Mouse (Mus musculus): Measurements from ENCODE around the gene Rtn4ip1. TPM values are rescaled to one million over a fixed set of nuclear protein-coding genes. Genes with fewer than 3 reads are reported as not detected.
A peak's percentile ranks its signal among the peaks of the same experiment; 100 is the strongest.

Gene Rtn4ip1
- total RNA-seq, 2 experiments from 2014 or later, result 14.1 TPM

DNA sequence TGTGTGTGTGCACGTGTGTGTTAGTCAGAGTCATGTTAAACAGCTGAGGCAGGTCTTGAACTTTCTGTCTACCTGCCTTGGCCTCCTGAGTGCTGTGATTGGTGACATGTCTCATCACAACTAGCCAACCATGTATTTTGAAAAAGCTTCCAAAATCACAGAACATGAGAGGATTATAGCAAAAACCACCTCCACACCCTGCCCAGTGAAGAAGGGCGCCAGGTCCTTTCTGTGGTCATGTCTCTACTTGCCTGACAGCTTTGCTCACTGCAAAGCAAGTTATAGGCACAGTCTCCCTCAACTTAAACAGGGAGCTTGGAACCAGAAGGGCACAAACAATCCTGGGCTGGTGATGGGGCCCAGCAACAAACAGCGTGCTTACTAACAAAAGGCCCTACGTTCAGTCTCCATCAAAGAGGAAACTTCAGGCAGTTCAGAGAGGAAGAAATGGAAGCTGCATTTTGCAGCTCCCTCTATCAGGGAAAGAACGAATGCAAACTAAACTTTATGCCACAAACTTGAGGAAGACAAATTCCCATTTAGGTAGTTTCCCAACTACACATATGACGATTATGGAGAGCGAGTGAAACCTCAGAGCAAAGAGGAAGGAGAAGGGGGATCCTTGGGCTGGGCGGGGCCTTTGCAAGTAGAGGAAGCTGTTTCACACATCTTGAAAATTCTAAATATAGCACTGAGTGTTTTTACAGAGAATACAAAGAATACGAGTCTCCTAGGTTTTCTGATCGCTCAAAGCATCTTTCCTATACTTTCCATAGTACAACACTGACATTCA is 94.4 kb downstream of the Rtn4ip1 start:
- Histone ChIP-seq H3K4me3 (no peak overlapping the region), H3K27ac (no peak overlapping the region)
- TF ChIP-seq CTCF (IDR thresholded peaks at IDR 0.05), result no peak
- no peak for DNase-seq (ENCODE audit: extremely low spot score in 1 of 2, low spot score in 2 of 2)
- intact Hi-C loops (cut with DNase I), result no loop called here

DNA sequence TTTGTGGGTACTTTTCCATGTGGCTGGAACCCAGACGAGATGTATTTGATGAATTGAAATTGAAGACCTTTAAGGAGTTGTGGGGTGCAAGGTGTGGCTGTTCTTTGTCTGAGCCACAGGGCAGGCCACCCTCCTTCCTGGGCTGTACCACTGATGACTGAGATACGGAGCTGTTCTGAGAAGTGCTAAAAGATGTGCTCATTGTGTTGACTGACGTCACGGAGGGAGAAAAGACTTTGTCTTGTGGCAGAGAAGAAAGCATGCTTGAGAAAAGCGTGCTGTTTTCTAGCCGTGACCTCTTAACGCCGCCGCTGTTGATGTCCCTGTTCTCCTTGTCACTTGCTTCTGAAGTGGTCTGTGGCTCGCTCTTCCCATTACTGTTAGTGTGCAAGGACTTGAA is 95.7 kb downstream of the Rtn4ip1 start:
- intact Hi-C loops (cut with DNase I), result no loop called here
- no peak for DNase-seq (ENCODE audit: extremely low spot score in 1 of 2, low spot score in 2 of 2)
- no peak overlapping the region for H3K4me3 ChIP-seq
- H3K27ac ChIP-seq, result no peak overlapping the region
- TF ChIP-seq CTCF (IDR thresholded peaks at IDR 0.05), result no peak

DNA sequence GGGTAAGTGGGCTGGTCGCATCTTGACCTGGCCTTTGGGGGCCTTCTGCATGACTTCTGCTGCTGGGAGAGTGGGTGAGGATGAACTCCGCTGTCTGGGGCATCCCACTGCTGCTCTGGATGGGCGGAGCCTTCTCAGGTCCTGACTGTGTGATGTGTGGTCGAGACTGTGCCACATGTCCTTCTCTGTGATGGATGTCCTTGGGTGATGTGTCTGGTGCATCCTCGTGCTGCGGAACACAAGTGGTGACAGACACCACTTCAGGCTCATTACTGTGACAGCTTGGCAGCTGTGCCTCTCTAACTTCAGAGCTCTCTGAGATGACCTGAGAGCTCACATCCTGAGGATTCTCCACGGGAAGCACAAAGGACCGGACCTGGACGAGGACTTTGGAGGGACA is 96.4 kb downstream of the Rtn4ip1 start:
- TF ChIP-seq CTCF (IDR thresholded peaks at IDR 0.05), result no peak
- intact Hi-C loops (cut with DNase I), result no loop called here
- Histone ChIP-seq H3K27ac (no peak overlapping the region), H3K4me3 (no peak overlapping the region)
- DNase-seq (ENCODE audit: extremely low spot score in 1 of 2, low spot score in 2 of 2), result no peak

DNA sequence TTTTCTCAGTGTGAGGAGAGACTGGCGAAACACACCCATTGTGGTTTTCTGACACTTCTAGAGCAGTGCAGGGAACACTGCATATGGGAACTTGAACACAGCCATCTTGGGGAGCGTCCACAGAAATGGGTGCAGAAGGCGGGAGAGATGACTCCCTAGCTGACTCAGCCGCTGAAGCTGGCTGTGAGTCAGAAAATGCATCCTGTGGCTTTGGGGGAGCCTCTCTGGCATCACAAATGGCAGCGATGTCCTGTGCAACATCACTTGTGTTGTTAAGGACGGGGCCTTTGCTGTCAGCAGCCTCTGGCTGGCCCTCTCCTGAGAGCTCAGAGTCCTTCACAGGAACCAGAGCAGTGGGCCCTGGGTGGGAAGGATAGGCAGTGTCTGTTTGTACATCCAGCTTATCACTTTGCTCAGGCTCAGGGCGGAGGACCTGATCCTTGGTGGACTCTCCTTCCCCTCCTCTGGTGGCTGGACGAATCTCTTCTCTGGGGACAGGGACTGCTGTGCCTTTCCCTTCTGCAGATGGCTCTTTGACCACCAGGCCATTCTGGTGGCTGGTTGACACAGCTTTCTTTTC is 97.0 kb downstream of the Rtn4ip1 start:
- DNase-seq (ENCODE audit: extremely low spot score in 1 of 2, low spot score in 2 of 2), result no peak
- H3K4me3 ChIP-seq, result no peak overlapping the region
- intact Hi-C loops (cut with DNase I), result no loop called here
- no peak for TF ChIP-seq CTCF (IDR thresholded peaks at IDR 0.05)
- H3K27ac ChIP-seq, result no peak overlapping the region

DNA sequence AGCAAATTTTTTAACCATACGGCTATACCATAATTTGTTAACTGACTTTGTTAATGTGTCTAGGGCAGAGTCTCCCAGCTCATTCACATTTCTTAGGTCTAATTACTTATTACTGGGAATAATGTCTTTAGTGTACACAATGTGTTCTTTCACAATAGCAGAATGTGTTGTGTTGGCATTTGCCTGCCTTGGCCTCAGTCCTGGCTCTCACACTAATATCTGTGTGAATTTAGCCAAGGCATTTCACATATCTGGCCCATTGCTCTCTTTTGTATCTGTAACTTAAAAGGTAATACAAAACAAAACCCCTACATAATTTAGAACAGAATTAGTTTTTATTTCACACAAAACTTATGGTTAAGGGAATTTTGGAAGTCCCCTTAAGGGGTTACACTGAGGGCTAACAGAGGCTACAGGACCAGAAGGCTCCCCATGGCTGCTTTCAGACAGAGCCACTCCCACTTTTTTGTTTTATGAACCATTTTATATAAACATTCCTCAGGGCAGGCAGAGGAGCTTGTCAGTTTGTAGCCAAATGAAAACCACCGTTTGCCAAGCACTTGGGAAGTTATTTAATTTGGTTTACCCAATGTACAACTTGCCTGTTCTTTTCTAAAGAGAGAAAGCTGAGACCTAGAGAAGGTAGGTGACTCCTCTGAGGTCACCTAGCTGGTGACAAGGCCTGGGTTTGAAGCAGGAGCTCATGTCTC is 98.7 kb downstream of the Rtn4ip1 start:
- TF ChIP-seq CTCF (IDR thresholded peaks at IDR 0.05), result no peak
- no peak for DNase-seq (ENCODE audit: extremely low spot score in 1 of 2, low spot score in 2 of 2)
- Histone ChIP-seq H3K4me3 (no peak overlapping the region), H3K27ac (no peak overlapping the region)
- intact Hi-C loops (cut with DNase I), result no loop called here

DNA sequence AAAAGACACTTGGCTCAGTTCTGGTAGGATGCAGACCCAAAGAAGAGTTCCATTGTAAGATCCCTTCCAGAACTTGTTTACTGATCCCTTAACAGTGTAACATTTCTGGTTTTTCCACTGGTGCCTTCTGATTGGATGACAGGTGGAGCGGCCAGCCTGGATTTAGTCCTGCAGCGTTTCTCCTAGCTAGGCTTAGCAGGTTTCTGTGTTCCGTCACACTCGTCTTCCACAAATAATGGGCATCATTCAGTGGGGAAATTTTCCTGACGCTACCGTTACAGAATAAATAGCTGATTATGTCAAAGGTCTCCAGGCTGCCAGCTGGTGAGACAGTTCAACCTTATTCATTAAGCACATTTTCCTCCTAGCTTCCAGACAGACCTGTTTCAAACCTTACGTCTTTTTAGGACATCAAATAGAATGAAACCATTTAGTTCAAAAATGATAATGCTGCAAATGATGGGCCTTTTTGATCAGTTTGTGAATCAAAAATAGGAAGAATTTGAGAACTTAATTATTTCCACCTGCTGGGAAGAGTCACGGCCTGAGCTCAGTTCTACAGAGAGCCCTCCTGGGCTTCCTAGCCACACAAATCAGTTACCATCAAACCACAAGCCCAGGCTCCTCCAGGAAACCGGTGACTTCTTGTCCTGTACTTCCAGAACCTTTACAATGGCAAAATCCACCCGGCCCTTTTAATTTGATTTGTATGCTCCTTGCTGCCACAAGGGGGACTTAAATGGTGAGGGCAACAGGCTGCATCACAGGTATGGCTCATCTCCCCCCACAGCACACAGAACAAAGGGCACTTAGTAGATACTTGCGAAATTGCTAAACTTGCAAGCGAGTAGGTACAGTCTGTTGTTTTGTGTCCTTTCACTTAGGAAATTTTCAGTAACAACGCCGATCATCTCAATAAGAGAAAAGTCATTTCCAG is 100.7 kb downstream of the Rtn4ip1 start:
- DNase-seq (ENCODE audit: extremely low spot score in 1 of 2, low spot score in 2 of 2), result no peak
- Histone ChIP-seq H3K27ac (no peak overlapping the region), H3K4me3 (no peak overlapping the region)
- TF ChIP-seq CTCF (IDR thresholded peaks at IDR 0.05), result peak; percentile 51
- intact Hi-C loops (cut with DNase I), result no loop called here

DNA sequence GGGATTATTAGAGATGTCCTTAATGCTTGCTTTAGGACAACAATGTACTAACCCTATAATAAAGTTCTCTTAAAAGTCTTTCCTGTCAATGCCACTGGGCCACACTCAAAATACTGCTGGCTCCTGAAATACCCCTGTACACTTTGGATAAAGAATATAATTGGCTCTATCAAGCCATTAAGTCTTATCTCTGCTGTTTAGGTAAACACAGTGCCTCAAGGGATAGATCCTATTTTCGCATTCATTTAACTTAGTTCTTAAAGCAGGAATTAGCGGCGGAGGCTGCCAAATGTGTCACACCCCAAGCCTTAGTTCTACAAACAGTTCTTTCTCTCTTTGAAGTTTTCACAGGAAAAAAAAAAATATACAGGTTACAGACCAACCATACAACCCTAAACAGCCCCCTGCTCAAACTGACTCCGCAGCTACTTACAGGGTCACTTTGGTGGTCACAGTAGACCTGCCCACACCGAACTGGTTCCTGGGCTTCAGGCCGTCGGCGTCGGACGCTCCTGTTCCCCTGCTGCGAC is 101.5 kb downstream of the Rtn4ip1 start:
- TF ChIP-seq CTCF (IDR thresholded peaks at IDR 0.05), result no peak
- intact Hi-C loops (cut with DNase I), result no loop called here
- Histone ChIP-seq H3K4me3 (peak overlapping the region; percentile 46), H3K27ac (no peak overlapping the region)
- no peak for DNase-seq (ENCODE audit: extremely low spot score in 1 of 2, low spot score in 2 of 2)

DNA sequence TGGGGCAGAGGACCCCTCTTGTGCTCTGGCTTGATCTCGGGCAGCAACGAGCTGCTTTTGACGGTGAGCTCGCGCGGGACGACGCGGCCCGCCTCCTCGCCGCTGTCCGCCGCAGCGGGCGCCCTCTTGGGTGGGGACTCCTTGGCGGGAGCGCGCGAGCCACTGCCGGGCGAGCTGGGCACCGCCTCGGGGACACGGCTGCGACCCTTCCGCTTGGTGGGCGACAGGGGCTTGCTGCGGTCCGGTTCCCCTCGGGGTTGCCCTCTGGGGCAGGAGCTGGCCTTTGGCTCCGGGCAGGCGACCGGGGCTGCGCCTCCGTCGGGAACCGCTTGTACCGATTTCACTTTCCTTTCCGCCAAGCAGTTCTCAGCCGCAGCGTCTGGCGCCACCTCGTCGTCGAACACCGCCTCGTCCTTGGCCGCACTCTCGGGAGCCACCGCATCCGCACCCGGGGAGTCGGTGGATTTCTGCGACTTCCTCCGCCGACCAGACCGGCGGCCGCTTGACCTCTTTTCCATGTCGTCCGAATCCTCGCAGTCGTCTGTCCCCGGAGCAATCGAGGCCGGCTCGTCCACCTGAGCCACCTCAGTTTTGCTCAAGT is 102.0 kb downstream of the Rtn4ip1 start:
- DNase-seq (ENCODE audit: extremely low spot score in 1 of 2, low spot score in 2 of 2), result peak; percentile 14 to 18
- no peak overlapping the region for H3K27ac ChIP-seq
- peak; percentile 7 for TF ChIP-seq CTCF (IDR thresholded peaks at IDR 0.05)
- intact Hi-C loops (cut with DNase I), result no loop called here
- H3K4me3 ChIP-seq, result peak overlapping the region; percentile 46

DNA sequence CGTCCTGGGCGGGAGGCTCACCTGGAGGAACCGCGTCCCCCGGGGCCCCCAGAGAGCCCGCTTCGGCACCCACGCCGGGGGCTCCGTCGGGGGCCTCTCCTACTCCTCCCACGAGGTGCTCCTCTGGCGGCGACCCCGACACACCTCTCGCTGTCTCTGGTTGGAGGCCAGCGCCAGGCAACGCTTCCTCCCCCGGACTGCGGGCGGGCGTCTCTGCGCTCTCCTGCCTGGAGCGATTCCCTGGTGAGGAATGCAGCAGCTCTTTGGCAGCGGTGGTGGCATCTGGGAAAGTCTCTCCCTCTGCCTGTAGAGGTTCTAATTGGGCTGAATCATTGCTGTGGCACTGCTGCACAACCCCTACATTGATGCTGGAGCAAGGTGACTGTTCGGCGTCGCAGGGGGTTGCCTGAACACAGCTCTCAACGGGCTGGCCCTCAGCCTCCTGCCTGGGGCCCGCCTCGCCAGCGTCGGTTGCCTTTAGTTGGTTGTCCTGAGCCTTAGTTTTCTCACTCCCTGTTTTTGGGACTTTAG is 102.7 kb downstream of the Rtn4ip1 start:
- H3K27ac ChIP-seq, result no peak overlapping the region
- H3K4me3 ChIP-seq, result peak overlapping the region; percentile 46
- no peak for TF ChIP-seq CTCF (IDR thresholded peaks at IDR 0.05)
- intact Hi-C loops (cut with DNase I), result no loop called here
- DNase-seq (ENCODE audit: extremely low spot score in 1 of 2, low spot score in 2 of 2), result peak in 1 of 2 experiments; percentile 15

DNA sequence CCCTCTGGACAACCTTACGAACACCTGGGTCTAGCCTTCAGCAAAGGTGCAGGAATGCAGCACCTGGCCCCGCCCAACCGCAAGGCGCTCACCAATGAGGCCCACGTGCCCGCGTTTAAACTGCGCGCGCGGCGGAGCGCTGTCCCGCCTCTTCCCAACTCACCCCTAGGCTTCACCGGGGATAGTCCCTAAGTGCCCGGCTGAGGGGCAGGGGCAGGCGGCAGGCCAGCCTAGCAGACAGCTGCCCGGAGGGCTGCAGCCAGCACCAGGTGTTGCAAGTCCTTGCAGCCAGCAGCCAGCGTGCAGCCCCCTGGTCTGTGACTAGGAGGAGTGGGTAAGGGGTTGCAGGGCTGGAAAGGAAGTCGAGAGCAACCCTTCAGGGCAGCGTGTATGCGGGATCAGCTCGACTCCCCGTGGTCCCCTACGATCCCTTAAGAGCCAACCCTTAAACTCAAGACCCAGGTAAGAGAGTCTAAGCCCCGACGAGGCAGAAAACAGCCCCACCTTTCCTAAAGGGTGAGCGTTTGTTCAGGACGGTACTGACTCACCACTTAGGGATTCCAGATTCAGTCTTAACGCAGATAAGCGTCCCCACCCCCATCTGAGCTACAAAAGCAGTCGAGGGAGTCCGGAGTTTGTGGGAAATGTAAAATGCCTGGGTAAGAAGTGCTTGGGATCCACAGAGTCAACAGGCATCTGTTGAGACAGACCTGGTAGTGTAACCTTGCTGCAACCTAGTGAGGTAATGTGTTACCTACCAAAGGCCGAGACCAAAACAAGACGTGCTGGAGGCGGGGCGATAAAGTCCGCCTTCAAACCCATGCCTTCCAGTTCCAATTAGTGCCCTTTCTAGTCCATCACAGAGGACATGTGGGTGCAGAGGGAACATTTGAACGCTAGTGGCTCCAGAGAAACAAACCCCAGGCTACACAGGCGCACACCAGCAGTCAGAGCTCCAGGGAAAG is 104.4 kb downstream of the Rtn4ip1 start:
- TF ChIP-seq CTCF (IDR thresholded peaks at IDR 0.05), result no peak
- DNase-seq (ENCODE audit: extremely low spot score in 1 of 2, low spot score in 2 of 2), result no peak
- no peak overlapping the region for H3K27ac ChIP-seq
- no peak overlapping the region for H3K4me3 ChIP-seq
- intact Hi-C loops (cut with DNase I), result no loop called here

Other genes starting within 250 kb of the Rtn4ip1 start
- gene Qrsl1, start 62 bp upstream of the Rtn4ip1 start, total RNA-seq (2021), result 10 to 100 TPM; 12.6 to 14.6 TPM
- gene Crybg1, start 247.0 kb downstream of the Rtn4ip1 start, total RNA-seq (2021), result under 1 TPM; 0.63 TPM